Mouse (Mus musculus): ENCODE measurements around the gene Ctbs.

Ctbs gene

GRCm38 (mm10) chr3:146449745-146450250, at the start of gene Ctbs:
Ctbs (plus strand) TSS chr3:146449795.
- DNase-seq (ENCODE audit: low spot score in 2 of 2) = no peak

GRCm38 (mm10) chr3:146403770-146404169, 45.8 kb upstream of the Ctbs start:
- DNase-seq (ENCODE audit: low spot score in 2 of 2) = no peak

DNA sequence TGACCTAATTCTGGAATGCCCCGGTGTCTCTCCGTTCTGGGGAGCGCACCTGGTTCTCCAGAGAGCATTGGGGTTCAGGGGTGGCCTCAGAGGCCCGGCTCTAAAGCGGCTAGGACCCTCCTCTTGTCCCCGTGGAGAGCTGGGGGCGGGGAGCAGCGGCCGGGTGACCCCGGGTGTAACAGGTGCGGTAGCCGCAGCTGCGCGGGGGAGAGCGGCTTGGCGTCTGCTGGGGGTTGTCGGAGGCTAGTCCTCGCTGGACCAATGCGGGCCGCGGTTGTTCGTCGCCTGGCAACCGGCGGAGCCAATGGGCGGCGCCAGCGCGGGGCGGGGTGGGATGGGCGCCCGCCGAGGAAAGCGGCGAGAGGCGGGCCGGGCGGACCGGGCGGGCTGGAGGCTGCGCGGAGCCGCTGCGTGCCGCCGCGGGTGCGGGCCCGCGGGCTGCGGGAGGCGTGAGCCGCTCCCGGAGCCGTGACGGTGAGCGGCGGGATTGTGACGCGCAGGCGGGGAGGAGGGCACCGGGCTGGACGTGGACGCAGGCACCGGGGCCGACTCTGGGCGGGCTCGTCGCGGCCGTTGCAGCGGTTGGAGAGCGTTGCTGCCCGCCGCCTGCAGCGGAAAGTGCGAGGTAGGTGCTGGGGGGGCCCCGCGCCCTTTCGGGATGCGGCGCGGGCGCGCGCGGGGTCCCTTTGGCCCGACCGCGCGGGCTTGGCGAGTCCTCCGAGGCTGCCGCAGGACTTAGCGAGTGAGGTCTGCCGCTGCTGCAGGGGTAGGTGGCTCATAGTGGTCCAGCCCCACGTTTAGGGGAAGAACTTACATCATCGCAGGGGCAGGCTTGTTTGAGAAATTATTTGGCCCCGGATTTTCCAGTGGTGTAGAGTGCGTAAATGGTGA, 45.0 kb upstream of the Ctbs start, which contains the start of gene Ssx2ip:
TSS of gene Ssx2ip (plus strand) at position 332 of the 891 bp plus-strand sequence.
- peak; percentile 96 to 99 for DNase-seq (ENCODE audit: low spot score in 2 of 2)

- DNase-seq (ENCODE audit: low spot score in 2 of 2) = peak in 1 of 2 experiments; percentile 50
Measured at GRCm38 (mm10) chr3:146405213-146406006, 44.2 kb upstream of the Ctbs start.

- DNase-seq (ENCODE audit: low spot score in 2 of 2) = no peak
Measured at GRCm38 (mm10) chr3:146406007-146406341, 43.6 kb upstream of the Ctbs start.

GRCm38 (mm10) chr3:146407086-146407721, 42.4 kb upstream of the Ctbs start:
- no peak for DNase-seq (ENCODE audit: low spot score in 2 of 2)

DNA sequence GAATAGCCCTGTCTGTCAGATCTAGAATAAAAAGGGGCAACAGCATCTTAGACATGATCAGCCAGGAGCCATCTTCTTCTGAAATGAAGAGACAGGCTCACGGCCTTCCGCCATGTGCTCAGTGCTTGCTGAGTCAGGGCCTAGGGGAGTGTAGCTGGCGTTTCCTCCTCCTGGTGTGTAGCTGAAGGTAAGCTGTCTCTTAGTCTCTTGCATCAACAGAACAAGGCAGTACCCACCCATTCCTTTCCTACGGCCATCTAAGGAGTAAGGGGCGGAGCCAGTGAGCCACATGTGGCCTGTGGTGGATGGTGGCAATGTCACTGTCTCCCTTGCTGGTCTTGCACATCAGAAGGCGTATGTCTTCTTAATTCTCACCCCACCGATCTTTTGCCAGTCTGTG, 39.5 kb upstream of the Ctbs start:
- no peak for DNase-seq (ENCODE audit: low spot score in 2 of 2)

- DNase-seq (ENCODE audit: low spot score in 2 of 2) = no peak
Measured at GRCm38 (mm10) chr3:146412008-146412407, 37.6 kb upstream of the Ctbs start.

- DNase-seq (ENCODE audit: low spot score in 2 of 2) = no peak
Measured at GRCm38 (mm10) chr3:146412480-146412879, 37.1 kb upstream of the Ctbs start.

DNA sequence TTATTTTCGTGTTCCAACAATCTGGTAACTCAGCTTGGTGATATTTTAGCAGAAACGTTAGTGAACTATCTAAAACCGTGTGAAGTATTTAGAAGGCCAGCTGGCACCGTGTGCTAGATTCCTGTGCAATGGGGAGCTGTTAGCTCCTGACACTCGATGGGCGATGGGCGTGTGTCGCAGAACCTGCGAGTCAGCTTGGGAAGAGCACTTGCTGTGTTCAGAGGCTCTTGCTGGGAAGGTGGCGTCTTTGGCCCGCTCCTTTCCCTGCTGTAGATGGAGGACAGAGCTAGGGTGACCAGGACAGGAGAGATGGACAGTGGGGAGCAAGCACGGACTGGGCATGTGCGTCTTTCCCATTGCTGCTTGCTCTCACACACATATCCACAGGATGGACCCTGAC, 36.6 kb upstream of the Ctbs start:
- DNase-seq (ENCODE audit: low spot score in 2 of 2) = no peak

- no peak for DNase-seq (ENCODE audit: low spot score in 2 of 2)
Measured at GRCm38 (mm10) chr3:146413992-146414391, 35.6 kb upstream of the Ctbs start.

GRCm38 (mm10) chr3:146414555-146414954, 35.0 kb upstream of the Ctbs start:
- no peak for DNase-seq (ENCODE audit: low spot score in 2 of 2)

- no peak for DNase-seq (ENCODE audit: low spot score in 2 of 2)
Measured at GRCm38 (mm10) chr3:146417873-146418272, 31.7 kb upstream of the Ctbs start.

GRCm38 (mm10) chr3:146418901-146419300, 30.7 kb upstream of the Ctbs start:
- DNase-seq (ENCODE audit: low spot score in 2 of 2) = no peak

DNA sequence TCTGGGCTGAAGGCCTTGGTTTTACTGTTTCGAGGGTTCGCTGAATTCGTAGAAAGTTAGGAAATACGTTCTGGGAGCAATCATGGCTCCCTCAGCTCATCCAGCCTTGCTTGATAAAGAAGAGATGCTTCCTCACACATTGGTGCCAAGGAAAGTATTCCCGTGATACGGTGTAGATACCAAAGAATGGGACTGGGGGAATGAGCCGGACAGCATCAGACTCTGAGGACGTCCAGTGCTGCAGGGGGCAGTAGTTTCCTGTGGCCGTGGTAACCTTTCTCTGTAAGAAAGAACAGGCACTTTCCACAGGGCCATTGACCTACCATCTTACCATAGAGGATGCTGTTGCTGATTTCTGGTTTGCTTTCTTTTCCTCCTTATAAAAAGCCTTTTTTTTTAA, 30.1 kb upstream of the Ctbs start:
- no peak for DNase-seq (ENCODE audit: low spot score in 2 of 2)

DNA sequence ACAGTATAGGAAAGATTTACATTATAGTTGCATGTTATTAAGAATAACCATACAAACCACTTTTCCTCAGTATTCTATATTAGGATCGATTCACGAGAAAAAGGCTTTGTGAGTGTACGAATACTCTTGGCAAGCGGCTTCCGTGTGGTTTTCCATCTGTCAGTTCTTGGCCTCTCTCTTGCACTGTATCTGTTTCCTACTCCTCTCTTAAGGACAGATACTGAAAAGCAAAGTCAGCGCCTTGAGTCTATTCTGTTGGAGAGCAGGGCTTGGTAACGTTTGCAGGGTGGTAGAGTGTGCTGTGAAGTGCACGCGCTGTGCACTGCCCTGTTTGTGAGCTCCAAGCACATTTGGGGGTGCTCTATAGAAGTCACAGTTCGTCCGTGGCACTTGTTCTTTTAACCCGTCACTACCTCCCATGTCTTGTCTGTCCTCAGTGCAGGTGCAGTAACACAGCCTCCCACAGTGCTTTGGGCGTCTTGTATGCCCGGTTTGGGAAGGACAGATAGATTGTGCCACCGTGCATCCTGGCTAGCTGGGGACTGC, 29.5 kb upstream of the Ctbs start:
- no peak for DNase-seq (ENCODE audit: low spot score in 2 of 2)

GRCm38 (mm10) chr3:146421787-146422186, 27.8 kb upstream of the Ctbs start:
- DNase-seq (ENCODE audit: low spot score in 2 of 2) = no peak

DNA sequence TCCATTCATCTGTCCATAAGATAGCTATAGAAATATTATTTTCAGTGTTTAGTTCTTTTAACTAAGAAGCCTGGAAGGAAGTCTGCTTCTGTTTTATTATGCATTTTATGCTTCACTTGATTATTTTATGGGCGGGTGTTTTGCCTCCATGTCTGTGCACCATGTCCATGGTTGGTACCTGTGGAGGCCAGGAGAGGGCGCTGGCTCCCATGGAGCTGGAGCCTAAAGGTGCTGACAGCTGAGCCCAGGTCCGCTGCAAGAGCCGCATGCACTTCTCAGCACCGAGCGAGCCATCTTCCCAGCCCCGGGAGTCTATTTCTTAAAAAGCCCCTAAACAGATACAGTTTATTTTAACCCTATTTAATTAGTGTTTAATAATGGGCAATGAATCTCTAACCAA, 25.9 kb upstream of the Ctbs start:
- DNase-seq (ENCODE audit: low spot score in 2 of 2) = no peak

- DNase-seq (ENCODE audit: low spot score in 2 of 2) = no peak
Measured at GRCm38 (mm10) chr3:146424306-146424900, 25.2 kb upstream of the Ctbs start.

DNA sequence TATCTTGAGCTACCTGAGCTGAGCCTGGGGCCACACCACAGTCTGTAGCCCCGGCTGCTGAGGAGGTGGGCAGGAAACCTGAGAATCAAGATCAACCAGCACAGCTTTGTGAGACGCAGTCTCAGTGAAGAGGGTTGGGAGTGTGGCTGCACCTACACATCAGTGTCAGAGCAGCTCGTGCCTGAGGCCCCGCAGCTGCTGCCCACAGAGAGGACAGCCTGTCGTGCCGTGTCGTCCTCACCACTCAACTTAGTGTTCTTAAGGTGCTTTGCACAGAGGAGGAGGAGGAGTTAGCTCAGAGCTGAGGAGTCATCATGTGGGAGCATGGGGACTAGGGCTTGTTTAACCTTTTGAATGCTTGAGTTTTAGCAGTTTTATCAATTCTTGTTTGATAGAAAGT, 23.7 kb upstream of the Ctbs start:
- DNase-seq (ENCODE audit: low spot score in 2 of 2) = no peak

GRCm38 (mm10) chr3:146426489-146426888, 23.1 kb upstream of the Ctbs start:
- no peak for DNase-seq (ENCODE audit: low spot score in 2 of 2)

All from spleen, postnatal 4 days (tissue).